Mouse (Mus musculus) cerebellum, postnatal 25 days (tissue): ENCODE measurements at regions not wholly inside any gene's neighbourhood (a gene's known extent, or its start where the extent isn't known, plus 50 kb on each side); places are given as distances from the start of the nearest gene placed in this dataset.

Experiments
- DNase-seq, 2 experiments: peaks; one replicate each; pipeline ENCODE4 v3.0.0; 2021; ENCODE audit warnings: mixed read lengths in 2 of 2

DNA sequence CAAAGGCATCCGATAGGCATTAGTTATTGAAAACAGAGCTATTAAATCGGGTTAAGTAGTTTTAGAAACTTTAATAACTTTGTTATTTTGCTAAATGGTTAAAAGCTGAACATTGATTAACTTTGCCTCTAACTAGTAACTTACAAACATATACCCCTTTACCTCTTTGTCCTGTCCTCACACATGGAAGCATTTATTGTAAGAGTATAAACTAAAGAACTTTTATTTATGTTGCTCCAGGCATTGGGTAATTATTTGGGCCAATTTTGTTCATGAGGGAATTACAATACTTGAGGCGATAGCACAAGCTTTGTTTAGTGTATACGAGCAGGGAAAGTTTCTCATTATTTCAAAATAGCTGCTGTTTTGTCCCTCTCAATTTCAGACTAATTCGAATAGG, 328.4 kb upstream of the Gm9008 start:
- no peak for DNase-seq

- DNase-seq: no peak
Observed at GRCm38 (mm10) chr6:76802969-76803368, 305.4 kb upstream of the Gm9008 start.

DNA sequence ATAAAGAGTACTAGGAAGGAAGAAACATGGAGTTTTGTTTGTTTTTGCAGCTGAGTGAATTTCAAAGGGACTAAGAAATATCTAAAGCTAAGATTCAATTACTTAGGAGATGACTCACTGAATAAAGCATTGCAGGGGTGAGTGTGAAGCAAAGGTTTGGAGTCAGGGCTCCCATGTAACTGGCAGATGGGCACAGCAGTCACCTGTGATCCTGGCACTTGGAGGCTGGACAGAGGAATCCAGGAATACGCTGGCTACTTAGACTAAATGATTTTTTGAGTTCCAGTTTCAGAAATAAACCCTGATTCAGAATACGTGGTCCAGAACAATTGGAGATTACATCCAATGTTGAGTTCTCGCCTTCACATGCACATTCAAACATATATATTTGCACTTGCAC, 282.6 kb upstream of the Gm9008 start:
- DNase-seq: peak; percentile 56 to 77

DNA sequence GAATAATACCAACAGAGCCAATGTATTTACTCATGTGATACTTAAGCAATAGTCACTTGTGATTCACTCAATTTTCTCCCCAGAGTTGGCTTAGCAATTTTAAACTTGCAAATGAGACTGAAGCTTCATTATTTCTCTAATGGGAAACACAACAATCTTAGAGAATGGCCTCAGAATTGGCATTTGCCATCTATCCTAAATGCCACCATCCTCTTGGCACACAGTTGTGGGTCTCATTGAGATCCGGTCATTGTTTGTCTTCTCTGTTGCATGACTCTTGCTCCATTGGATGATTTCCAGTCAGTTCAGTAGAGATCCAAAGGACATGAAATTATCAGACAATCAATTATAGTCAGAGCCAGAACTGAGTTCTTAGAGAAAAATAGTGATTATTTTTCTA, 280.6 kb upstream of the Gm9008 start:
- DNase-seq: no peak

GRCm38 (mm10) chr6:76777080-76777479, 279.5 kb upstream of the Gm9008 start:
- DNase-seq: peak; percentile 73 to 80

DNA sequence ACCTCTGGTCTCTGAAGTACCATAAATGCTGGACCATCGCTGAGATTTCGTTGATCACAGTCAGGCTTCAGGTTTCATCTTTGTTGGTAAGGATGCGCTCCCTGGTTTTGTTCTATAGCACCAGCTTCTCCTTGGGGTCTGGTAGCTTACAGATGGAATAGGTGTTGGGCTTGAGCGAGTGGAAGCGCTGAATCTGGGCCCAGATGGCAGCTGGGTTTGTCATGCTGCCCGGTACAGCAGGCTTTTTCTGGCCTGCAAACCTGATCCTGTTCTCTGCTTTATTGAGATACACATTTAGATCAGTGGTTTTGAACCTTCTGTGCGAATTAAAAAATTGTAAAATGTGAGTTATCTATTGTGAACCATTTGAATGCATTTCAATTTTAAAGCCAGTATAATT, 266.3 kb upstream of the Gm9008 start:
- DNase-seq: peak; percentile 50 to 61

- DNase-seq: peak in 1 of 2 experiments; percentile 25
Observed at GRCm38 (mm10) chr6:76754867-76755266, 257.3 kb upstream of the Gm9008 start.
